Mouse (Mus musculus): ENCODE results near the gene Slc6a4.

GRCm38 (mm10) chr11:77005881-77006280 is 7.5 kb downstream of the Slc6a4 start:
- TF ChIP-seq MAFK (IDR thresholded peaks at IDR 0.05; ENCODE audit: insufficient read depth, low read depth, low read length) (no peak), CHD2 (IDR thresholded peaks at IDR 0.05; ENCODE audit: low read depth, low read length) (no peak)

Measured in ES-E14 (cell line).